Mouse (Mus musculus) retina, postnatal 1 day (tissue): ENCODE data around the gene Crocc.

ENCODE experiments used
- DNase-seq: peaks from one replicate; pipeline ENCODE4 v3.0.0-alpha.2; 2012

Gene Crocc

DNA sequence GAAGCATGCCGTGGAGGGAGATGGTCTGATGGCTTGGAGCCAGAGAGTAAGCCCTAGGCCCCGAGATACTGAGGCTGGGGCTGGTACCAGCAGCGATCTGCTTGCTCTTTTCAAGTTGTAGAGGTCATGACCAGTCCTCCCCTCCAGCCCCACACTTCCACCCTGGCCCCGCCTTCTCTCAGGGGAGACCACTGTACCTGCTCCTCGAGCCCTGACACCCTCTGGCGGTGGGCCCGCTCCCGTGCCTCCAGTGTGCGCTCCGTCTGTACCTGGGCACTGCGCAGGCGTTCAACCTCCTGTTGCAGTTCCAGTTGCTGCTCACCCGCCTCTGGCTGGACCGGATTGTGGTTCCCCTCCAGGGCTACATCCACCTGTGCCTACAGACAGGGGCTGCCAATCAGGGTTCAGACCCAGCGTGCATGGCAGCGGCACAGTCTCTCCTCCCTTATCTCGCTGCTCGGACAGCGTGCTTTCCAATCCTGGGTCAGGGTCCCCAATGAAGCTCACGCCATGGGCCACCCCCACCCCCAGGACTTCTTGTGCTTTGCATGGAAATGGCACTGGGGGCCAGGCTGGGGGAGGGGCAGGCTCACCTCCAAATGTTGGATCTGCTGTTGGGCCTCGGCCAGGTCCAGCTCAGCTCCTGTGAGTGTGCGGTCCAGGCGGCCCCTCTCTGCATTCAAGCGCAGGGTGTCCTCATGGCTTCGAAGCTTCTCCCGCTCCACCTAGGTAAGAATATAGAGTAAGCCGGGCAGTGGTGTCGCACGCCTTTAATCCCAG, 42.5 kb downstream of the Crocc start:
- no peak for DNase-seq

GRCm38 (mm10) chr4:141016311-141016710, 44.0 kb downstream of the Crocc start:
- no peak for DNase-seq

DNA sequence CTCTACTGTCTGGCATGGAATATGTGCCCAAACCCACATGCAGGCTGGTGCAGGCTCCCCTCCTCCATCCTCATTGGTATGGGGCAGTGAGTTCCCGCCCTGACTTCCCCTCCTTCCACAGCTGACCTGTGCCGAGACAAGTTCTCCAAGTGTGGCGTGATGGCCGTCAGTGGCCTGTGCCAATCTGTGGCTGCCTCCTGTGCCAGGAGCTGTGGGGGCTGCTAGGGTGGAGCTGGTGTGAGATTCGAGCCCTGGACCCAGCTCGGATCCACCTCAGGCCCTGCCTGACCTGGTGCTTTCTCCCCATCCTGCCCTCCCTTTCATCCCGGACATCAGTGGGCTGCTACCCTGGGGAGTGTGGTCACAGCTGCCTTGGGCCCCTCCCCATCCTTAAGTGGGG, 45.0 kb downstream of the Crocc start:
- DNase-seq, result no peak

- no peak for DNase-seq
Measured at GRCm38 (mm10) chr4:141014856-141015255, 45.5 kb downstream of the Crocc start.

DNA sequence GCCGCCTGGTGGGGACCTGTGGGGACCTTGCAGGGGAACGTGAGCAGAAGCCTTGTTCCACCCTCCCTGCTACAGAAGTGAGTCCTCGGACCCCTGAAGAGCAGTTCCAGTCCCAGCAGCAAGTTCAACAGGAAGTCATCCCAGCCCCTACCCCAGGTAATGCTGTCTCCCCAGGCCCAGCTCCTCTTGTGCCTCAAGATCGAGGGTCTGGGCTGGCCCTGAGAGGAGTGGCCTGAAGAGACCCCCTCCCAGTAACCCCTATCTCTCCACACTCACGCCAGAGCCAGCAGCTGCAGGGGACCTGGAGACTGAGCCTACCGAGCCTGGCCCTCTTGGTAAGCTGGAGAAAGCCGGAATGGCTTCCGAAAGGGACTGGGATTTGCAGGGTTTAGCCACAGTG, 46.2 kb downstream of the Crocc start:
- no peak for DNase-seq

DNA sequence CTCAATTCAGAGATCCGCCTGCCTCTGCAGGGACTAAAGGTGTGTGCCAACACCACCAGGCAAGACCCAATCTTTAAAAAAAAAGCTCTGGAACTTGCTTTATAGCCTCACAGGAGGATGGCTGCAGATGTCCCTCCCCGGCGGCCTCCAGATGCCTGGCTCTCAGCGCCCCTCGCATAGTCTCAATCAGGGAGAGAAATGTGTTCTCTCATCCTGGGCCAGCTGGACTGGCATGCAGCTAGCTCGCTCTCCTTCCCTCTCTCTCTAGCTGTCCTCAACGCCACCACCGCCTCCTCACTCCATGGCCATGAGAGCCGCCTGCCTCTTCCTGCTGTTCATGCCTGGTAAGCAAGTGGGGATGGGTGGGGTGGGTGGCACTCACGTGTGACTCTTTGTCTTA, 47.8 kb downstream of the Crocc start:
- peak; percentile 30 for DNase-seq

- DNase-seq, result peak; percentile 80
Measured at GRCm38 (mm10) chr4:141011556-141012328, 48.6 kb downstream of the Crocc start.

DNA sequence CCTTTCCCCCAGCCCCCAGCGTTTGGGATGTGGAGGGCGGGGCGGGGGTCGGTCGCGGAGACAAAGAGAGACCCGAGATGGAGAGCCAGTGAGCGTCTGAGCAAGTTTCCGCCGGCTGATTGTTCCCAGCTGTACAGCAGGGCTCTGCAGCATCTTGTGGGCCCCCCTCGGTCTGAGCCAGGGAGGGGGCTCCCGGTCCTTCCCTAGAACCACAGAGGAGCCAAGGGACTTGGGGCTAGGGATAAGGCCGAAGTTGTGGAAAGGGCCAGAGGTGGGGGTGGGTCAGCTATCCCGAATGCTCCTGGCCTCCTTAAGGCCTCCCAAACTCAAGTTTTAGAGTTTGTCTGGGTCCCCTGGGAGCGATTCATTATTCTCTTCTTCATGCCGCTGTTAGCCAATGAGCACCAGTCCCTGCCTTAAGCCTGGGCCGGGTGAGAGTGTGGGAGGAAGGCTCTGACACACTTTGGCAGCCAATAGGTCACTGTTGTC, 49.4 kb downstream of the Crocc start:
- DNase-seq, result peak; percentile 55

DNA sequence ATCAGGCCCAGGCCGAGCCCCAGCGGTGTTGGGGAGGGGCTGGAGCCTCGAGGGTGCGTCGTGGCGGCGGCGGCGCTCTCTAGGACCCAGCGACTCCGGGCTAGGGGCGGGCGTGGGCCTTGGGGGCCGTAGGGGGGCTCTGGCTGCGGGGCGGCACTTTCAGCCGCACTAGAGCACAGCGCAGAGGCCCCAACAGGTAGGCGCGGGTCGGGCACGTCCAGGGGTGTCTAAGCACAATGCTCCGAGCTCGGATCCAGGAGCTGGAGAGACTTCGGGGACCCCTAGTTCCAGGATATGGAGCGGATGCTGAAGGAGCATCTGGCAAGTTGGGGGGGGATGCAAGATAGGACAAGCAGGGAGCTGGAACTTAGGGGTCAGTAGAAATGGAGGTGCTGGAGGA, 49.8 kb downstream of the Crocc start:
- peak; percentile 76 for DNase-seq

GRCm38 (mm10) chr4:141010118-141010517, 50.2 kb downstream of the Crocc start, which contains the start of gene Mfap2:
Mfap2 (plus strand) TSS chr4:141010418.
- peak; percentile 65 for DNase-seq

- DNase-seq, result no peak
Measured at GRCm38 (mm10) chr4:141008028-141008427, 52.3 kb downstream of the Crocc start.

DNA sequence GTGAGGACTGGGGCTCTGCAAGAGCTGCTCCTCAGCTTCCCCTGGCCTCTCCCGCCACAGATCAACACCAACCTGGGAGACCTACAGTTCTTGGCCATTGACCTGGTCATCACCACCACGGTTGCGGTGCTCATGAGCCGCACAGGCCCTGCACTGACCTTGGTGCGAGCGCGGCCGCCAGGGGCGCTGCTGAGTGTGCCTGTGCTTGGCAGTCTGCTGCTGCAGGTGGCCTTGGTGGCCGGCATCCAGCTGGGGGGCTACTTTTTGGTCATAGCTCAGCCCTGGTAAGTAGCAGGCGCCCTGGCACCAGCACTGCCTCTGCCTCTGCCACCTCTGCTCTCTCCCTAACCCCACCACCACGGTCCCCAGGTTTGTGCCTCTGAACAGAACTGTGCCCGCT, 54.4 kb downstream of the Crocc start:
- DNase-seq, result peak; percentile 32

DNA sequence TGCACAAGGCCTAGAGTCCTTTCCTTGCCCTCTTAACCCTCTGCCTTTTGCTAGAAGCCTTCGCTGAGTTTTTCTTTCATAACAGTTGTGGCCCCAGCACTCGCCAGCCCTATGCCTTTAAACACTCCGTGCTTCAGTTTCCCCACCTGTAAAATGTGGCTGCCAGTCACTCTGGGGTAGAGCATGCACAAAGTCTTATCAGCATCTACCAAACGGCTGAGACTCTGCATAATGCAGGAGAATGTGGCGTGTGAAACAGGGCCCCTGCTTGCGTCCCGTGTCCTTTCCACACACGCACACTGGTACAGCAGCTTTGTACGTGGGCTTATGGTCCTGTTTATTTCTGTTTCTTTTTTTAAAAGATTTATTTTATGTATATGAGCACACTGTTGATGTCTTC, 63.5 kb downstream of the Crocc start:
- DNase-seq, result no peak

DNA sequence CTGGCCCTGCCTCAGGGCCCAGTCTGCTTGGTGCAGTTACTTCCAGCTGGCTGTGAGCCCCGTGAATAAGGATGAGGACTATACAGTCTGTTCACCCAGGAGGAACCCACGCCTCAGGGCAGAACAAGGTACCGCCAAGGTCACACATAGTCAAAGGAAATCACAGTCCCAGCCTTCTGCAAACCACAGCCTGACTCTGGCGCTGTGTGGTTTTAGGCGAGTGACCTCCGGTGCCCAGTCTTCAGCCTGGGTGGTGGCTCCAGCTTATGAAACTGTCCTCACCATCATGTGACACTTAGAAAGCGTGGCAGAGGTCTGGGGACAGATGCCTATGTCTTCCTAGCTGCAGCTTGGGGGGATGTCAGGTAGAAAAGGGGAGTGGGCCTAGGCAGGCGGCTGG, 64.5 kb downstream of the Crocc start:
- DNase-seq, result no peak

GRCm38 (mm10) chr4:140993846-140994245, 66.5 kb downstream of the Crocc start:
- no peak for DNase-seq

- no peak for DNase-seq
Measured at GRCm38 (mm10) chr4:140992215-140992614, 68.1 kb downstream of the Crocc start.

DNA sequence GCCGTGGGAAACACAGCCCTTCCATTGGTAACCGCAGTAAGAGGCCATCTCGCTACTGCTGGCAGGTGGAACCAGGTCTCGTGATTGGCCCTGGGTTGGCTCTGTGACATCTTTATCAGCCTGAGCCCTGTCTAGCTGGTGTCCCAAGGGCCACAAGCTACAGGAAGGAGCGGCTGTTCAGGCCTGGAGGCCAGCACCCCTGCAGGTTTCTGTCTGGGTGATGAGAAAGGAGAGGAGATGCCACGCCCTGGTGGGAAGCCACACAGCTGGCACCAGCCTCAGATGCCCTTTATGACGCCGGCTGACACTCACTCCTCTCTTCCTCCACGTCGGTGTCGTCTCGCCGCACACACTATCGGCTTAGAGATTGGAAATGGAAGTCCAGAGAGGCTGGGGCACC, 70.9 kb downstream of the Crocc start:
- DNase-seq, result no peak

DNA sequence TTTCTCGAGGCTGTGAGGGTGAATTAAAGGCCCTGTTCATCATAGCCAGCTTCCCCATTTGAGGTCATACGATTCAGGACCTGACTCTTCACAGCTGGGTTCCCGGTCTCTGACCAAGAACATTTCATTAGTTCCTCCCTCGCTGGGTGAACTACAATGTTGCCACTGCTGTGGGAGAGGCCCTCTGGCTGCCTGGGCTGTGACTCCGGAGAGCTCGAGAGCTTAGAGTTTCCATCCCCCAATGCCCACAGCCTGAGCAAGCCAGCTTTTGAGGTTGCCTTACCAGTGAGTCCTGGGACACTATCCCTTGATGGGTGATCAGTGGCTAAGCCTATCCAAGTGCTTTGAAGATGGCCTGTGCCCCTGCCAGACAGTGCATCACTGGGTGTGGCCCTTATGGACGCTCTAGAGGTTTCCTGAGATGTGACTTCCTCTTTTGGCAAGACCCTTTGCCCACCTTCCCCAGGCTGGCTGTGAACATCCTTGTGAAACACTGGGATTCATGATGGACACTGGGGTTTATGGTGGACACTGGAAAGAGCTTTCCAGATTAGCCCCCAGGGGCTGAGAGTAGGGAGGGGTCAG, 71.6 kb downstream of the Crocc start:
- no peak for DNase-seq

GRCm38 (mm10) chr4:140987476-140987875, 72.9 kb downstream of the Crocc start:
- DNase-seq, result no peak

DNA sequence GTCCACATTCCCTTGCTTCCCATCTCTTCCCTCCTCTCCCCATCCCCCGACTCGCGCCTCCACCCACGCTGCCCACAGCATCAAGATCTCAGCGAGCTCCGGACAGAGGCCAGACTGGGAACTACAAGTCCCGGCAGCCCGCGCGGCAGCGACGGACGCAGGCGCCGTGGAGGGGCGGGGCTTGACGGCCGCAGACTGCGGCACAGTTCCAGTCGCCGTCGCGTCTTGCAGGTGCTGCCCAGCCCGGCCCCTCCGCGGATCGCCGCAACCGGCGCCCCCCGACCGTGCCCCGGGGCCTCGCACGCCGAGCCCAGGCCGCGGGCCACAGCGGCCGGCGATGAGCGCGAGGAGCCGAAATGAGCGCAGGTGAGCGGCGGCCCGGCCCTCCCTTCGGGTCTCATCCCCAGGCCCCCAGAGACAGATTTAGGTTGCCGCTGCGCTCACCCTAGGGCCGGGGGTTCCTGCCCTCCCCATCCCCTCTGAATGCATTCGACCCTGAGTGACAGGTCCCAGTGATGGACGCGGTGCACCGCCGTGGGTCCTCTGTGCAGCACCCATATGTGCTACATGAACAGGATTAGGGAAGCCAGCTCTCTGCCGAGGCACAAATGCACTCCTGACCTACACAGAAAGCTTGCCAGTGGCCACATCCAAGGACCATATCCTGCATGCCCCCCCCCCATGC, 73.5 kb downstream of the Crocc start, which contains the start of gene Atp13a2:
Gene Atp13a2 (plus strand): TSS at position 163 of the 685 bp plus-strand sequence.
- DNase-seq, result peak; percentile 92

GRCm38 (mm10) chr4:140986024-140986710, 74.2 kb downstream of the Crocc start:
- peak; percentile 27 for DNase-seq

DNA sequence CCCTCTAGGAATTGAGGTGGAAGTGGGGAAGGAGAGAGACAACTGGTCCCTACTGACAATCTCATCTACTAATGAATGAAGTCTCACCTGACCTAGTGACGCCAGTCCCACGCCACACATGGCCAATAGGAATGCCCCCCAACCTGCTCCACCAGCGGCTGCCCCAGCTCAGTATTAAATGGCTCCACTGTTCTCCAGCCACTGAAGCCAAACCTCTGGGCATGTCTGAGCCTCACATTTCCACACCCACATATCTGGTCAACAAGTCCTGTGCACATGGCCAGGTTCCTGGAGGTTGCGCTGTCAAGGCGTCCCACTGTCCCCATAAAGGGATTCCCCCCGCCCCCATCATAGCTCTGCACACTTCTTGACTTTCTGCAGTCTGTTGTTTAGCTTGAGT, 75.8 kb downstream of the Crocc start:
- DNase-seq, result no peak
